Mouse (Mus musculus): Measurements from ENCODE around the gene Dock9. TPM values are rescaled to one million over a fixed set of nuclear protein-coding genes. Genes with fewer than 3 reads are reported as not detected.
A peak's percentile ranks its signal among the peaks of the same experiment; 100 is the strongest.

Gene Dock9
- polyA plus RNA-seq, 1 experiment, result 68.4 TPM

- H3K4me1 ChIP-seq (ENCODE audit: control insufficient read depth, insufficient read depth, low read length), result peaks cover 3% of the 10 kb centered on the region; the same call in 1 of the 2 replicates
- no peak overlapping the region for H3K4me3 ChIP-seq (ENCODE audit: insufficient read depth, low read length)
- no peak for TF ChIP-seq CTCF (IDR thresholded peaks at IDR 0.05; ENCODE audit: extremely low read depth, insufficient read depth, low read length)
- no peak for TF ChIP-seq POLR2A (IDR thresholded peaks at IDR 0.05; ENCODE audit: extremely low read depth, insufficient read depth, low read length)
- no peak overlapping the region for H3K27ac ChIP-seq (ENCODE audit: insufficient read depth, low read length)
Observed at GRCm38 (mm10) chr14:121824322-121825103, 26.9 kb upstream of the Dock9 start.

DNA sequence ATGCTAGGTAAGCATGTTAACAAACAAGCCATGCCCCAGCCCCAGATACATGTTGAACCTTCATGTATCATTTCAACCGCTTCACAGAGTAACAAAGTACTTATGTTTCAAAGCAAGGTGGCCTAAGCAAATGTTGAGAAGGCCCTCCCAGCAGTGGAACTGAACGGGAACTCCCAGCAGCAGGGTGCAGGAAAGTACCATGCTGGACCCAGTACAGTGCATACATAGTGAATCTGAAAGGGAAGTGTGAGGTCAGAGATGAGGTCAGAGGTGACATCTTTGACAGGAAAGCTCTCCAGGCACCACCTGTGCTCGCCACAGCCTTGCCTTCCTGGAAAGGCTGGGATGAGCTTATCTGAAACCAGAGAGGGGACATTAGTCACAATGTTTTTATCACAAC, 25.4 kb upstream of the Dock9 start:
- no peak overlapping the region for H3K27ac ChIP-seq (ENCODE audit: insufficient read depth, low read length)
- TF ChIP-seq CTCF (IDR thresholded peaks at IDR 0.05; ENCODE audit: extremely low read depth, insufficient read depth, low read length), result no peak
- TF ChIP-seq POLR2A (IDR thresholded peaks at IDR 0.05; ENCODE audit: extremely low read depth, insufficient read depth, low read length), result no peak
- H3K4me3 ChIP-seq (ENCODE audit: insufficient read depth, low read length), result no peak overlapping the region
- peaks cover 3% of the 10 kb centered on the region; the same call in 1 of the 2 replicates for H3K4me1 ChIP-seq (ENCODE audit: control insufficient read depth, insufficient read depth, low read length)

GRCm38 (mm10) chr14:121822506-121822905, 24.9 kb upstream of the Dock9 start:
- no peak for TF ChIP-seq CTCF (IDR thresholded peaks at IDR 0.05; ENCODE audit: extremely low read depth, insufficient read depth, low read length)
- TF ChIP-seq POLR2A (IDR thresholded peaks at IDR 0.05; ENCODE audit: extremely low read depth, insufficient read depth, low read length), result no peak
- Histone ChIP-seq H3K4me1 (ENCODE audit: control insufficient read depth, insufficient read depth, low read length) (peaks cover 3% of the 10 kb centered on the region; the same call in 1 of the 2 replicates), H3K27ac (ENCODE audit: insufficient read depth, low read length) (no peak overlapping the region), H3K4me3 (ENCODE audit: insufficient read depth, low read length) (no peak overlapping the region)

DNA sequence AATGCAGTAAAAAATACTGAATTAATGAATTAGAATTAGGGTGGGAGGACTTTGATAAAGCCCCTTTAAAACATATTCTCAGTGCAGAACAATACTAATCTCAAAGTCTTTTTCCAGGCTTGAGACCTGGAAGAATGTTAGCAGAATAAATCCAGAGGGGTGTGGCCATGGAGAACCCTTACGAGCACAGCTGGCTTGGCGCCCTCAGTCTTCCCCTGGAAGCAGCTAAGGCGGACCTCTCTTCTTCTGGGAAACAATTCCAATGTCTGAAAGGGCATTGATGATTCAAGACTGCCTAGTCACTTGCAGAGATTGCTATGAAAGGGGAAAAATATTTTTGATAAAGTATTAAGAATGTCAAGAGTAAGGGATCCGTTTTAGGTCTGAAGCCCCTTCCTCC, 9.2 kb upstream of the Dock9 start:
- Histone ChIP-seq H3K4me3 (ENCODE audit: insufficient read depth, low read length) (no peak overlapping the region), H3K4me1 (ENCODE audit: control insufficient read depth, insufficient read depth, low read length) (no peaks in the 10 kb centered on the region), H3K27ac (ENCODE audit: insufficient read depth, low read length) (no peak overlapping the region)
- no peak for TF ChIP-seq CTCF (IDR thresholded peaks at IDR 0.05; ENCODE audit: extremely low read depth, insufficient read depth, low read length)
- no peak for TF ChIP-seq POLR2A (IDR thresholded peaks at IDR 0.05; ENCODE audit: extremely low read depth, insufficient read depth, low read length)

- Histone ChIP-seq H3K27ac (ENCODE audit: insufficient read depth, low read length) (no peak overlapping the region), H3K4me1 (ENCODE audit: control insufficient read depth, insufficient read depth, low read length) (no peaks in the 10 kb centered on the region), H3K4me3 (ENCODE audit: insufficient read depth, low read length) (no peak overlapping the region)
- TF ChIP-seq CTCF (IDR thresholded peaks at IDR 0.05; ENCODE audit: extremely low read depth, insufficient read depth, low read length), result no peak
- no peak for TF ChIP-seq POLR2A (IDR thresholded peaks at IDR 0.05; ENCODE audit: extremely low read depth, insufficient read depth, low read length)
Observed at GRCm38 (mm10) chr14:121806316-121806715, 8.7 kb upstream of the Dock9 start.

DNA sequence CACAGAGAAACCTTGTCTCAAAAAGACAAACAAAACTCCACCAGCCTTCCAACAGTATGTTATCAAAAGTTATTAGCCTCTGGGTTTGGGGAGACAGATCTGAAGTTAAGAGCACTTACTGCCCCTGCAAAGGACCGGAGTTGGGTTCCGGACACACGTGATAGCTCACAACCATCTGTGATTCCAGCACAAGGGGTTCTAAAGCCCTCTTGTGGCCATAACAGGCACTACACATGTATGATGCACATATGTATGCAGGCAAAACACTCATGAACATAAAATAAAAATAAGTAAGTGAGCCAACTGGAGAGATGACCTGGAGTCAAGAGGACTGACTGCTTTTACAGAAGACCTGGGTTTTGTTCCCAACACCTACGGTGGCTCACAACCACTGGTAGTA, 6.8 kb upstream of the Dock9 start:
- Histone ChIP-seq H3K4me3 (ENCODE audit: insufficient read depth, low read length) (no peak overlapping the region), H3K4me1 (ENCODE audit: control insufficient read depth, insufficient read depth, low read length) (no peaks in the 10 kb centered on the region), H3K27ac (ENCODE audit: insufficient read depth, low read length) (no peak overlapping the region)
- no peak for TF ChIP-seq CTCF (IDR thresholded peaks at IDR 0.05; ENCODE audit: extremely low read depth, insufficient read depth, low read length)
- TF ChIP-seq POLR2A (IDR thresholded peaks at IDR 0.05; ENCODE audit: extremely low read depth, insufficient read depth, low read length), result no peak

- TF ChIP-seq CTCF (IDR thresholded peaks at IDR 0.05; ENCODE audit: extremely low read depth, insufficient read depth, low read length) (no peak), POLR2A (IDR thresholded peaks at IDR 0.05; ENCODE audit: extremely low read depth, insufficient read depth, low read length) (no peak)
- Histone ChIP-seq H3K4me3 (ENCODE audit: insufficient read depth, low read length) (no peak overlapping the region), H3K4me1 (ENCODE audit: control insufficient read depth, insufficient read depth, low read length) (no peaks in the 10 kb centered on the region; the same call in 1 of the 2 replicates), H3K27ac (ENCODE audit: insufficient read depth, low read length) (no peak overlapping the region)
Observed at GRCm38 (mm10) chr14:121800962-121801361, 3.3 kb upstream of the Dock9 start.

GRCm38 (mm10) chr14:121799112-121799511, 1.5 kb upstream of the Dock9 start:
- Histone ChIP-seq H3K4me1 (ENCODE audit: control insufficient read depth, insufficient read depth, low read length) (no peaks in the 10 kb centered on the region; the same call in 1 of the 2 replicates), H3K4me3 (ENCODE audit: insufficient read depth, low read length) (no peak overlapping the region), H3K27ac (ENCODE audit: insufficient read depth, low read length) (no peak overlapping the region)
- TF ChIP-seq POLR2A (IDR thresholded peaks at IDR 0.05; ENCODE audit: extremely low read depth, insufficient read depth, low read length) (no peak), CTCF (IDR thresholded peaks at IDR 0.05; ENCODE audit: extremely low read depth, insufficient read depth, low read length) (no peak)

DNA sequence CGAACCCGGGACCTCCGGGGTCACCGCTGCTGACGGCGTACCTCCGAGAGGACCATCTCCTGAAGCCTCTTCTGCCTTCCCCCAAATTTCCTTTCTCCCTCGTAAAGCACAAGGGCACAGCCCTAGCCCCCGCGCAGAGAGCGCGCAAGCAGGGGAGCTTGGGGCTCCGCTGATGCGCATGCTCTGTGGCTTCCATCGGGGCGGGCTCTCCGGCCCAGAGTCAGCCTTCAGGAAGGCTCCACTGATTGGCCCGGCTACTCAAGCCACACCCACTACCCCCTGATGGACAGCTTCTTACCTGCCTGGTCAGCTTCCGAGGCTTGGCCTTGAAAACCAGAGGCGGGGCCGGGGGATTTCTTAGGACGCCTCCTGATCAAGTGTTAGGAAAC, 768 bp upstream of the Dock9 start:
- Histone ChIP-seq H3K4me1 (ENCODE audit: control insufficient read depth, insufficient read depth, low read length) (no peaks in the 10 kb centered on the region; the same call in 1 of the 2 replicates), H3K27ac (ENCODE audit: insufficient read depth, low read length) (peak overlapping the region; percentile 66), H3K4me3 (ENCODE audit: insufficient read depth, low read length) (peak overlapping the region; percentile 60)
- TF ChIP-seq POLR2A (IDR thresholded peaks at IDR 0.05; ENCODE audit: extremely low read depth, insufficient read depth, low read length), result peak; percentile 97
- no peak for TF ChIP-seq CTCF (IDR thresholded peaks at IDR 0.05; ENCODE audit: extremely low read depth, insufficient read depth, low read length)

Data from cortical plate, adult 2 months (tissue).